Mouse (Mus musculus) layer of hippocampus, postnatal 36 days (tissue): ENCODE data around the gene Kif1c. TPM values are rescaled to one million over a fixed set of nuclear protein-coding genes. Genes with fewer than 3 reads are reported as not detected.
"Not testable (repeated sequence)": the region's sequence is repeated elsewhere in the genome, so short reads cannot be mapped to it uniquely, and the experiment has no call there.

Experiments used
- DNase-seq, 2 experiments: peaks; one replicate each; pipeline ENCODE4 v3.0.0; 2022
- microRNA-seq, 2 experiments: library from miRNA; unstranded; fragments of <30 nt; microRNA quantifications; one replicate each; pipeline ENCODE4 v1.2.0; 2021
- total RNA-seq, 2 experiments: library from RNA; stranded (reverse); gene quantifications; 2 replicates each; pipeline ENCODE4 v1.2.3; 2021

Gene Kif1c
- total RNA-seq, 2 experiments from 2014 or later: 75.2 to 83.8 TPM

DNA sequence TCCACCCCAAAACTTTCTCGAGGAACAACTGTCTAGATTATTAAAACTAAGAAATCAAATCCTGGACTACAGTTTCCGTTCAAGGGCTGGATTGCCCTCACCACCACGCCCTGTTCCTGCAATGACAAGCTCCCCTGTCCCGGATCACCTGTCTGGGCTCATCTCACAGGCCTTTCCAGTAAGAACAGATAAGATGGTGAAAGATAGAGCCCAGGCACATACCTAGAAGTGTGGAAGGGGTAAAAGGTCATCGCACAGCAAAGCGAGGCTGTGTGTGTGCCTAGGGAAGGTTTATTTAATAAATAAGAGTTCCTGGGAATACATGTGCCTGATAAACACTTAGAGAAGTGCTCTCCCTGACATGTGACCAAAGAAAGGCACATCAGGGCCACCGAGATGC lies 45.3 kb downstream of the Kif1c start:
- no peak for DNase-seq

DNA sequence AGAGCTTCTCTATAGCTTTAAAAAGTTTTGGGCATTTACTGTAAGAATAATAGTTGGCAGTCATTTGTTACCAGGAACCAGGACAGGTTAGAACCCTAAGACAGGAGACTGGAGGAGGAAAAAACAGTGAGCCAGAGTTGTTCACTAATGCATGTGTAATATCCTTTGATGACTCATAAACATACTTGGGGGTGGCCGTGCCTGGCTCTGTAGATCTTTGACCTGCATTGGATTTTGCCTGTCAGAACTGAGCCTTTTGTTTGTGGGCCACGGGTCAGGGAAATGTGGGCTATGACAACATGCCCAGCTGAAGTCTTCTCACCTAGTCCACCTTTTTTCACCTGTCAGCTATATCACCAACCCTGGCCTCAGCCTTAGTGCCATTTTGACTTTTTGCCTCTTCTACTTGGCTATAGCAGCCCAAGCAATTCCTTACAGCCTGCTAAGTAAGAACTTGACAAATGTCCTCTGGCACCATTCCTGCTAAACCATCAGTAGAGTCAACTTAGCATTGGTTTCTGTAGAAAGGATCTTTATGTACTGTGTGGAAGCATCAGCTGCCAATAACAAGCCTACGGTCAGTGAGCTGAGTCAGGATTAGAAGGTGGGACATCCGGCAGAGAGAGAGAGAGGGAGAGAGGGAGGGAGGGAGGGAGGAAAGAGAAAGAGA lies 47.7 kb downstream of the Kif1c start:
- no peak for DNase-seq

GRCm38 (mm10) chr11:70752337-70753017 lies 52.1 kb downstream of the Kif1c start:
- DNase-seq: no peak

- no peak for DNase-seq
These were observed 52.8 kb downstream of the Kif1c start for GRCm38 (mm10) chr11:70753146-70753545.

GRCm38 (mm10) chr11:70754476-70754875 lies 54.1 kb downstream of the Kif1c start:
- no peak for DNase-seq

GRCm38 (mm10) chr11:70754958-70755357 lies 54.6 kb downstream of the Kif1c start:
- no peak for DNase-seq

DNA sequence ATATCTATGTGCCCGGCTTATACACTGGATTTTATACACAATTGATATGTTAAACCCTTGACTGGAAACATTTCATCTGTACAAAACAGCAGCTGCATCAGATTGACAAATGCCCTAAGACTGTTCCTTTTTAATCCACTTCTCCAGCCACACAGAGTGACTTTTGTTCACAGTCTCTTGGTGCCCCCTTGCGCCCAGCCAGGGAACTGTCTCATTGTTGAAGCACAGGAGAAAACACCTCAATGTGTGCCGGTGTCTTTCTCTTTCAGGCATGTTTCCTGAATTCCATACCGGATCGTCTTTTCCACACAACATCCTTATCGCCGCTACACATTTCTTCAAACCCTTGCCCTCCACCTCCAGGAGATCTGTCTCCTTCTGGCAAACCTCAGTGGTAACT lies 55.3 kb downstream of the Kif1c start:
- DNase-seq: peak; percentile 74 to 81

DNA sequence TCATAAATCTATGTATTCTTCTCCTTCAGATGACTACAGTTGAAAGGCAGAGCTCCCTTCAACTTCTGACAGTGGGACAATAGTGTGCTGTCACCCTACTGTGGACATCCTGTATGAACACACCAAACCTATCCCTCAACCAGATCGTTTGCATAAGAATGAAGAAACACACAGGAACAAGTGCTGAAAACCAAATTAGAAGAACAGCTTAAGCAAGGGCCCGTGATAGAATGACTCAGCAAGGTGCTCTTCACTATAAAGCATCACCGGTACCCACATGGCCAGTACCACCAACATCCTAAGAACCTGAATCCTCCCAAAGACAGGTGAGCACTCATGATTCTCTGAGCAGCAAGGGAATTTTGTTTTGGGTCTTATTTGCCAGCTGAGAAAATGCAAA lies 60.1 kb downstream of the Kif1c start:
- not testable (repeated sequence) for DNase-seq

GRCm38 (mm10) chr11:70762641-70763040 lies 62.3 kb downstream of the Kif1c start:
- DNase-seq: no peak

DNA sequence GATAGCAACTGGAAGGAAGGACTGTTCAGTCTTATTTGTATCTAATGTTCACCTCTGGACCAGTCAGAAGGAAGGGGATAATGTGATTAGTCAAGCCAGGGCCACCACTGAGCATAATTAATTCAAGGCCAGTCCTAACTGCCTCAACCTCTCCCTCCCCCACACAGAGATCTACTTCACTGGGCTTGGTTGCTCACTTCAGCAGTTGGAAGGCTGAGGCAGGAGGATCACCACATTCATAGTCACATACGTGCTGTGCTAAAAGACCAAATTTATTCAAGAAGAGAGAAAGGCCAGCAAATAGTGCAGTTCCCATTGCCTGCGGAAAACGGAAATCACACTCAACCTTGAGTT lies 63.2 kb downstream of the Kif1c start:
- no peak for DNase-seq

- DNase-seq: peak; percentile 79 to 82
These were observed 63.8 kb downstream of the Kif1c start, which contains the start of gene Zfp3 for GRCm38 (mm10) chr11:70763936-70764808. Zfp3 (plus strand) TSS chr11:70764209.

DNA sequence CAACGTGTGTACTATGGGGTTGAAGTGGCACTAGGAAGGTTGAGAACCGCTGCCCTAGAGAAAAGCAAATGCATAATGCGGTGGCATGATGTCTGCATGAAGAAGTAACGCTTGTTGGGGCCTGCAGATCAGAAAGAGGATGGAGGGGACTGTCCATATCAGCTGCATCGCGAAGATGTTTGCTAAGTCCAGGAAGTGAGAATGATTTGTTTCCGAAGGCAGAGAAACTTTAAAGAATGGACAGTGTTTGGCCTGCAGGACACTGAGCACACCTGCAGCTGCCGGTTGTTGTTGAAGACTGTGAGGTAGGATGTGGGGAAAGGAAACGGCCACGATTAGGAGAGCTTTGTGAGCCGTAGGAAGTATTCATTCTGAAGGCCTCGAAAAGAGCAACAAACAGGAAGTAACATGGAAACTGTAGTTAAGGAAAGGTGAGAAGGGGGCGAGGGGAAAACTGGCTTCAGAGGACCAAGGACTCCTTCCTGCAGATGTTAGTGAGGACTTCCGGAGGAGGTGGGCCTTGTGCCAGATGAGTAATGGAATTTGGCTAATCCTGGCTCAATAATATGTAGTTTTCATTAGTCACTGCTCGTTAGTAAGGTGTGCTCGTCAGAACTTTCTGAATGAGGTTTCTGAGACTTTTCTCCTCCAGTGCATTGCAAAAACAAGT lies 65.6 kb downstream of the Kif1c start:
- no peak for DNase-seq

- DNase-seq: no peak
These were observed 70.5 kb downstream of the Kif1c start for GRCm38 (mm10) chr11:70770804-70771203.

DNA sequence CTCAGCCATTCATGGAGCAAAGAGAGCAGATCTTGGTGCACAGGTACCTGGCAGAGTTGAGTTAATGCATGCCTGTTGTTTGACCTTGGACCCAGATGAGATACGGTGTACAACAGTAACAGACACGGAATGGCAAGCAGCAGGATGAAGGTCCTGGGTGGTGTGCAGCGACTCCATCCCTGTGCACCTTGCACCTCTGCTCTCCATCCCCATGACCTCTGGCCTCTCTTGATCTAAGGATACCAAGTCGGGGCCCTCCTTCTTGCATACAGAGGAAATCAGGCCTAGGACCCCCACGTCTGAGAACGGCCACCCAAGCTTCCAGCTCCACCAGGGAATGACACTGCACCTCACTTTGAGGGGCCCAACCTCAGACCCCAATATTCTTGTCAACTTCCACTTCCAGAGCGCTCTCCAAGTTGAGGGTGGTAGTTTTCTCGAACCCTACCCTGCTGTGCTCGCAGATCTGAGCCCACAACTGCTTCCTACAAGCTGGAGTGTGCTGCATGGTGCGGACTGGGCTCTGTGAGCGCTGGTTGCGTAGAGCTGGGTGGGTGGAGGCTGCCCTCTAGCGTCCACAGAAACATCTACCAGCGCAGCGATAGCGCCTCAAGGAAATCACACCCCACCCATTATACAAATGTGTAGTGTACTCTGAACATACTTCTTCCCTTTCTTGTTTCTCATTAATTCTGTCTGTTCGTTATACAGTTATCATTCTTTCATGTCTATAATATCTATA lies 76.7 kb downstream of the Kif1c start:
- DNase-seq: peak; percentile 56 to 61

GRCm38 (mm10) chr11:70777634-70778033 lies 77.3 kb downstream of the Kif1c start:
- DNase-seq: no peak

- not testable (repeated sequence) for DNase-seq
These were observed 77.7 kb downstream of the Kif1c start for GRCm38 (mm10) chr11:70778058-70778457.

Small RNA genes within 50 kb of the gene (microRNA-seq; reads per million reads assigned to microRNA genes)
- gene Gm22760 (0 reads per million in 2 experiments), gene Mir6925 (0.42 to 0.60 reads per million in 2 experiments)

Other genes starting within 250 kb of the Kif1c start
- gene Med11, start 248.6 kb upstream of the Kif1c start, total RNA-seq: 10 to 100 TPM; 13.2 to 17.3 TPM
- gene Zmynd15, start 241.1 kb upstream of the Kif1c start, total RNA-seq: under 1 TPM; 0.25 to 0.46 TPM
- under 1 TPM; 0.68 to 0.97 TPM for gene Cxcl16, start 240.6 kb upstream of the Kif1c start, total RNA-seq
- not detected for gene Tm4sf5, start 195.3 kb upstream of the Kif1c start, total RNA-seq
- not detected for gene Vmo1, start 185.9 kb upstream of the Kif1c start, total RNA-seq
- gene Gltpd2, start 181.4 kb upstream of the Kif1c start, total RNA-seq: not detected
- 100 to 1,000 TPM; 174 to 193 TPM for gene Psmb6, start 175.2 kb upstream of the Kif1c start, total RNA-seq
- not detected for gene Gm40193, start 167.6 kb upstream of the Kif1c start, total RNA-seq
- 10 to 100 TPM; 17.5 to 17.7 TPM for gene Pld2, start 160.5 kb upstream of the Kif1c start, total RNA-seq
- 100 to 1,000 TPM; 448 to 494 TPM for gene Mink1, start 137.7 kb upstream of the Kif1c start, total RNA-seq
- 1 to 10 TPM; 1.2 to 1.7 TPM for gene 4930544D05Rik, start 84.7 kb upstream of the Kif1c start, total RNA-seq
- gene Chrne, start 81.3 kb upstream of the Kif1c start, total RNA-seq: not detected
- gene Gp1ba, start 61.4 kb upstream of the Kif1c start, total RNA-seq: not detected
- gene Rnf167, start 53.3 kb upstream of the Kif1c start, total RNA-seq: 10 to 100 TPM; 85.6 to 88.0 TPM
- gene Slc25a11, start 53.1 kb upstream of the Kif1c start, total RNA-seq: 100 to 1,000 TPM; 115 to 119 TPM
- gene Pfn1, start 45.9 kb upstream of the Kif1c start, total RNA-seq: 100 to 1,000 TPM; 346 to 373 TPM
- 1 to 10 TPM; 5.2 to 7.4 TPM for gene Eno3, start 43.3 kb upstream of the Kif1c start, total RNA-seq
- gene Spag7, start 31.1 kb upstream of the Kif1c start, total RNA-seq: 10 to 100 TPM; 48.2 to 50.8 TPM
- gene Camta2, start 12.4 kb upstream of the Kif1c start, total RNA-seq: 100 to 1,000 TPM; 362 to 388 TPM
- 1 to 10 TPM; 3.0 to 3.5 TPM for gene Inca1, start 393 bp upstream of the Kif1c start, total RNA-seq
- gene Zfp3, start 63.7 kb downstream of the Kif1c start, total RNA-seq: 10 to 100 TPM; 21.9 to 23.2 TPM
- not detected for gene Scimp, start 112.0 kb downstream of the Kif1c start, total RNA-seq
- 100 to 1,000 TPM; 126 to 128 TPM for gene Rabep1, start 144.2 kb downstream of the Kif1c start, total RNA-seq